Mouse (Mus musculus) midbrain, embryonic 15.5 days (tissue): Measurements from ENCODE around the gene Olfr828. TPM values are rescaled to one million over a fixed set of nuclear protein-coding genes. Genes with fewer than 3 reads are reported as not detected.

Experiments
- ATAC-seq: fragments of 200-750 bp; cut with Nextera tagmentation; replicated peaks from 2 replicates; pipeline ENCODE4 v1.8.0; 2017; ENCODE audit warnings: moderate TSS enrichment
- H3K27ac ChIP-seq: fragments of 300-500 bp; sonication (generic); 2 replicates; pipeline ENCODE4 v1.5.1; 2015; ENCODE audit warnings: mild to moderate bottlenecking, inconsistent platforms
- H3K27me3 ChIP-seq: fragments of 300-500 bp; sonication (generic); replicated peaks from 2 replicates; pipeline ENCODE4 v1.6.1; 2015; ENCODE audit warnings: inconsistent platforms
- H3K36me3 ChIP-seq: fragments of 300-500 bp; sonication (generic); replicated peaks from 2 replicates; pipeline ENCODE4 v1.6.1; 2015; ENCODE audit warnings: inconsistent platforms
- H3K4me1 ChIP-seq: fragments of 300-500 bp; sonication (generic); 2 replicates; pipeline ENCODE4 v1.6.1; 2015; ENCODE audit warnings: inconsistent platforms
- H3K4me2 ChIP-seq: fragments of 300-500 bp; sonication (generic); 2 replicates; pipeline ENCODE4 v1.6.1; 2015; ENCODE audit warnings: inconsistent platforms, mild to moderate bottlenecking, moderate library complexity
- H3K4me3 ChIP-seq: fragments of 300-500 bp; sonication (generic); 2 replicates; pipeline ENCODE4 v1.5.1; 2015; ENCODE audit warnings: mild to moderate bottlenecking, inconsistent platforms
- H3K9ac ChIP-seq: fragments of 300-500 bp; sonication (generic); 2 replicates; pipeline ENCODE4 v1.6.1; 2015; ENCODE audit warnings: mild to moderate bottlenecking, inconsistent platforms
- H3K9me3 ChIP-seq: fragments of 300-500 bp; sonication (generic); 2 replicates; pipeline ENCODE4 v1.6.1; 2016; ENCODE audit warnings: inconsistent platforms
- WGBS: fragments of 180-500 bp; shearing (Covaris S2); methylation state at CpG from one replicate; pipeline ENCODE4 v1.1.7; 2015; ENCODE audit warnings: mixed read lengths; 5-methylcytosine and 5-hydroxymethylcytosine counted together
- polyA plus RNA-seq: library from polyadenylated mRNA; unstranded; fragments of >200 nt; fragmentation: Nextera tagmentation; extraction: Ambion mirVana; gene quantifications from 2 replicates; pipeline ENCODE4 v1.2.1, GENCODE M21; 2015

The Olfr828 gene
- not detected in 2 replicates for polyA plus RNA-seq

GRCm38 (mm10) chr9:18819426-18819825 is at the start of gene Olfr828:
Gene Olfr828, minus strand, starts transcription at chr9:18819526.
- no peaks in the 10 kb centered on the region for H3K9me3 ChIP-seq
- no peak within 1 kb of the TSS for H3K9ac ChIP-seq
- H3K4me2 ChIP-seq = no peak within 1 kb of the TSS
- H3K36me3 ChIP-seq = no peaks in the 10 kb centered on the region
- H3K4me1 ChIP-seq = no peaks in the 10 kb centered on the region
- H3K4me3 ChIP-seq = no peak within 1 kb of the TSS
- no peak within 1 kb of the TSS for H3K27ac ChIP-seq
- no peak for ATAC-seq
- H3K27me3 ChIP-seq = no peaks in the 10 kb centered on the region

GRCm38 (mm10) chr9:18854633-18855032 is 35.3 kb upstream of the Olfr828 start, which contains the start of gene Olfr829:
Gene Olfr829, plus strand, starts transcription at chr9:18854933.
- no peaks in the 10 kb centered on the region for H3K9me3 ChIP-seq
- H3K27me3 ChIP-seq = no peaks in the 10 kb centered on the region
- 69% methylated on average over 1 of the region's 1 CpGs for WGBS
- no peaks in the 10 kb centered on the region for H3K4me1 ChIP-seq
- H3K9ac ChIP-seq = no peak within 1 kb of the TSS
- H3K4me3 ChIP-seq = no peak within 1 kb of the TSS
- no peak within 1 kb of the TSS for H3K4me2 ChIP-seq
- no peaks in the 10 kb centered on the region for H3K36me3 ChIP-seq
- ATAC-seq = no peak
- H3K27ac ChIP-seq = no peak within 1 kb of the TSS

- WGBS = 53% methylated on average over 7 of the region's 7 CpGs
- no peaks in the 10 kb centered on the region for H3K4me1 ChIP-seq
- ATAC-seq = no peak
Observed at GRCm38 (mm10) chr9:18785316-18785715, 34.0 kb downstream of the Olfr828 start.

GRCm38 (mm10) chr9:18779476-18779875 is 39.9 kb downstream of the Olfr828 start:
- Histone ChIP-seq H3K27me3 (no peaks in the 10 kb centered on the region), H3K9me3 (no peaks in the 10 kb centered on the region), H3K36me3 (no peaks in the 10 kb centered on the region), H3K4me3 (no peak overlapping the region), H3K4me2 (peak overlapping the region; percentile 21; the same call in 1 of the 2 replicates), H3K9ac (no peak overlapping the region), H3K27ac (no peak overlapping the region), H3K4me1 (no peaks in the 10 kb centered on the region)
- peak; percentile 65 for ATAC-seq
- WGBS = 66% methylated on average over 24 of the region's 24 CpGs

More at GRCm38 (mm10) chr9:18785316-18785715, 34.0 kb downstream of the Olfr828 start:
- H3K4me2 ChIP-seq = no peak overlapping the region
- no peaks in the 10 kb centered on the region for H3K9me3 ChIP-seq
- no peaks in the 10 kb centered on the region for H3K36me3 ChIP-seq
- H3K9ac ChIP-seq = no peak overlapping the region
- no peak overlapping the region for H3K27ac ChIP-seq
- no peaks in the 10 kb centered on the region for H3K27me3 ChIP-seq
- H3K4me3 ChIP-seq = no peak overlapping the region

DNA sequence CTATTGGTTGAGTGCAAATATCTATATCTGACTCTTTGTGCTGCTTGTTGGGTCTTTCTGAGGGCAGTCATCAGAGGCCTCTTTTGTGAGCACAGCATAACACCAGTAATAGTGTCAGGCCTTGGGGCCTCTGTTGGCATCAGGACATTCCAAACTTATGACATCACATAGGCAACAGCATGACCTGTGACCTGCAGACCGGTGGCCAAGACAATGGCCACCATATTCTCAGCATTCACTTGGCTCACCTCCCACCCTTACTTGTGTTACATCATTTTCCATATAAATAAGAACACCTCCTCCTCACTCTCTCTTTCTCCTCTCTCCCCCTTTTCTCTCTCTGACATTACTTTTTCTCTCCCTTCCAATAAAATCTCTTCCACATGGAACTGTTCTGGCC is 40.3 kb downstream of the Olfr828 start:
- Histone ChIP-seq H3K4me1 (no peaks in the 10 kb centered on the region), H3K36me3 (no peaks in the 10 kb centered on the region), H3K4me2 (no peak overlapping the region; the same call in 1 of the 2 replicates), H3K27ac (no peak overlapping the region), H3K9ac (no peak overlapping the region), H3K27me3 (no peaks in the 10 kb centered on the region), H3K4me3 (no peak overlapping the region), H3K9me3 (no peaks in the 10 kb centered on the region)
- 79% methylated on average over 1 of the region's 1 CpGs for WGBS
- ATAC-seq = no peak

Other genes starting within 250 kb of the Olfr828 start
- not detected in 2 replicates for gene Muc16, start 145.0 kb downstream of the Olfr828 start, polyA plus RNA-seq
- gene Olfr24, start 55.5 kb downstream of the Olfr828 start, polyA plus RNA-seq = not detected in 2 replicates
- not detected in 2 replicates for gene Olfr829, start 35.4 kb upstream of the Olfr828 start, polyA plus RNA-seq
- gene Olfr830, start 55.2 kb upstream of the Olfr828 start, polyA plus RNA-seq = not detected in 2 replicates
- gene Olfr832, start 117.6 kb upstream of the Olfr828 start, polyA plus RNA-seq = not detected in 2 replicates
- gene Olfr834, start 168.5 kb upstream of the Olfr828 start, polyA plus RNA-seq = not detected in 2 replicates
- gene Olfr835, start 213.2 kb upstream of the Olfr828 start, polyA plus RNA-seq = not detected in 2 replicates